Mouse (Mus musculus) left cerebral cortex, adult 2 months (tissue): ENCODE results near the gene Scamp3. TPM values are rescaled to one million over a fixed set of nuclear protein-coding genes. Genes with fewer than 3 reads are reported as not detected.
"Not testable (repeated sequence)": the region's sequence is repeated elsewhere in the genome, so short reads cannot be mapped to it uniquely, and the experiment has no call there.

Experiments used
- DNase-seq, 2 experiments: peaks; one replicate each; pipeline ENCODE4 v3.0.0; 2021 to 2022; ENCODE audit warnings: low spot score in 2 of 2, mixed read lengths in 1 of 2; ENCODE audit errors: extremely low spot score in 1 of 2
- H3K27ac ChIP-seq: fragments of 200-600 bp; 2 replicates; pipeline ENCODE4 v1.8.1; 2022
- H3K4me3 ChIP-seq: fragments of 200-600 bp; 2 replicates; pipeline ENCODE4 v1.8.1; 2022
- CTCF ChIP-seq: fragments of 200-600 bp; IDR thresholded peaks from 2 replicates; pipeline ENCODE4 v1.8.1; 2022; ENCODE audit warnings: antibody characterized with exemption, mild to moderate bottlenecking, moderate library complexity
- intact Hi-C: fragments of 180-260 bp; cut with DNase I; formaldehyde crosslinking; loops from one replicate; pipeline ENCODE4 v1.15.1; 2025
- total RNA-seq, 2 experiments: library from RNA; stranded (reverse); gene quantifications; 2 replicates each; pipeline ENCODE4 v1.2.3; 2021

The Scamp3 gene
- total RNA-seq, 2 experiments from 2014 or later = 64.0 to 64.7 TPM

GRCm38 (mm10) chr3:89147979-89148311, 29.3 kb upstream of the Scamp3 start:
- no peak for DNase-seq
- H3K4me3 ChIP-seq = no peak overlapping the region
- no peak for TF ChIP-seq CTCF
- H3K27ac ChIP-seq = no peak overlapping the region
- intact Hi-C loops = no loop called here

GRCm38 (mm10) chr3:89148567-89148966, 28.7 kb upstream of the Scamp3 start:
- Histone ChIP-seq H3K4me3 (no peak overlapping the region), H3K27ac (no peak overlapping the region)
- DNase-seq = no peak
- intact Hi-C loops = no loop called here
- no peak for TF ChIP-seq CTCF

- Histone ChIP-seq H3K27ac (no peak overlapping the region), H3K4me3 (no peak overlapping the region)
- no peak for TF ChIP-seq CTCF
- intact Hi-C loops = no loop called here
- DNase-seq = no peak
Measured at GRCm38 (mm10) chr3:89152084-89152835, 25.0 kb upstream of the Scamp3 start.

GRCm38 (mm10) chr3:89156951-89157350, 20.3 kb upstream of the Scamp3 start:
- intact Hi-C loops = loop anchor here (5.0 kb wide), 2 partner anchors 40 to 55 kb away; partner anchors contain the start of genes Fdps and Gm43738
- no peak for TF ChIP-seq CTCF
- DNase-seq = no peak
- H3K4me3 ChIP-seq = no peak overlapping the region
- no peak overlapping the region for H3K27ac ChIP-seq

- TF ChIP-seq CTCF = no peak
- DNase-seq = no peak
- Histone ChIP-seq H3K4me3 (peak overlapping the region; percentile 63), H3K27ac (peak overlapping the region; percentile 28; the same call in 1 of the 2 replicates)
- intact Hi-C loops = loop anchor here (5.0 kb wide), 2 partner anchors 41 to 56 kb away; partner anchors contain the start of genes Fdps and Gm43738
Measured at GRCm38 (mm10) chr3:89158651-89159050, 18.6 kb upstream of the Scamp3 start.

GRCm38 (mm10) chr3:89159211-89159610, 18.1 kb upstream of the Scamp3 start:
- DNase-seq = no peak
- peak overlapping the region; percentile 63 for H3K4me3 ChIP-seq
- H3K27ac ChIP-seq = peak overlapping the region; percentile 28; the same call in 1 of the 2 replicates
- intact Hi-C loops = loop anchor here (5.0 kb wide), 2 partner anchors 42 to 57 kb away; partner anchors contain the start of genes Fdps and Gm43738
- TF ChIP-seq CTCF = no peak

- Histone ChIP-seq H3K27ac (peak within 1 kb of the TSS; percentile 28; the same call in 1 of the 2 replicates), H3K4me3 (peak within 1 kb of the TSS; percentile 63)
- peak; percentile 51 to 60 for DNase-seq
- peak; percentile 57 for TF ChIP-seq CTCF
- intact Hi-C loops = loop anchor here (5.0 to 10.0 kb wide), 3 partner anchors 42 to 215 kb away; partner anchors contain the start of genes Fdps and Gm43738
Measured at GRCm38 (mm10) chr3:89159616-89160344, 17.5 kb upstream of the Scamp3 start, which contains the start of gene Hcn3. Hcn3 (minus strand) TSS chr3:89160196.

GRCm38 (mm10) chr3:89161207-89161606, 16.1 kb upstream of the Scamp3 start:
- not testable (repeated sequence) for H3K27ac ChIP-seq, H3K4me3 ChIP-seq, DNase-seq
- intact Hi-C loops = loop anchor here (10.0 kb wide), 1 partner anchor 216 kb away; no protein-coding TSS in a partner anchor

GRCm38 (mm10) chr3:89161786-89162185, 15.5 kb upstream of the Scamp3 start:
- Histone ChIP-seq H3K27ac (no peak overlapping the region), H3K4me3 (no peak overlapping the region)
- no peak for TF ChIP-seq CTCF
- intact Hi-C loops = loop anchor here (10.0 kb wide), 1 partner anchor 217 kb away; no protein-coding TSS in a partner anchor
- no peak for DNase-seq

- intact Hi-C loops = loop anchor here (10.0 kb wide), 1 partner anchor 218 kb away; no protein-coding TSS in a partner anchor
- no peak for TF ChIP-seq CTCF
- Histone ChIP-seq H3K4me3 (no peak overlapping the region), H3K27ac (no peak overlapping the region)
- no peak for DNase-seq
Measured at GRCm38 (mm10) chr3:89163123-89163522, 14.2 kb upstream of the Scamp3 start.

- no peak for DNase-seq
- no peak for TF ChIP-seq CTCF
- intact Hi-C loops = loop anchor here (2.0 to 10.0 kb wide), 2 partner anchors 73 to 219 kb away; no protein-coding TSS in a partner anchor
- H3K4me3 ChIP-seq = peak overlapping the region; percentile 68
- H3K27ac ChIP-seq = peak overlapping the region; percentile 91; the same call in 1 of the 2 replicates
Measured at GRCm38 (mm10) chr3:89163643-89164245, 13.5 kb upstream of the Scamp3 start.
